Mouse (Mus musculus) left cerebral cortex, adult 2 months (tissue): Measurements from ENCODE around the gene Rbfox1. TPM values are rescaled to one million over a fixed set of nuclear protein-coding genes. Genes with fewer than 3 reads are reported as not detected.
A peak's percentile ranks its signal among the peaks of the same experiment; 100 is the strongest.

Experiments
- DNase-seq, 2 experiments: peaks; one replicate each; pipeline ENCODE4 v3.0.0; 2021 to 2022; ENCODE audit warnings: low spot score in 2 of 2, mixed read lengths in 1 of 2; ENCODE audit errors: extremely low spot score in 1 of 2
- H3K27ac ChIP-seq: fragments of 200-600 bp; 2 replicates; pipeline ENCODE4 v1.8.1; 2022
- H3K4me3 ChIP-seq: fragments of 200-600 bp; 2 replicates; pipeline ENCODE4 v1.8.1; 2022
- CTCF ChIP-seq: fragments of 200-600 bp; IDR thresholded peaks from 2 replicates; pipeline ENCODE4 v1.8.1; 2022; ENCODE audit warnings: antibody characterized with exemption, mild to moderate bottlenecking, moderate library complexity
- intact Hi-C: fragments of 180-260 bp; cut with DNase I; formaldehyde crosslinking; loops from one replicate; pipeline ENCODE4 v1.15.1; 2025
- total RNA-seq, 2 experiments: library from RNA; stranded (reverse); gene quantifications; 2 replicates each; pipeline ENCODE4 v1.2.3; 2021

Rbfox1 gene
- total RNA-seq, 2 experiments from 2014 or later = 330 to 336 TPM

- intact Hi-C loops = no loop called here
Observed at GRCm38 (mm10) chr16:6333273-6333672, 448.1 kb downstream of the Rbfox1 start.

DNA sequence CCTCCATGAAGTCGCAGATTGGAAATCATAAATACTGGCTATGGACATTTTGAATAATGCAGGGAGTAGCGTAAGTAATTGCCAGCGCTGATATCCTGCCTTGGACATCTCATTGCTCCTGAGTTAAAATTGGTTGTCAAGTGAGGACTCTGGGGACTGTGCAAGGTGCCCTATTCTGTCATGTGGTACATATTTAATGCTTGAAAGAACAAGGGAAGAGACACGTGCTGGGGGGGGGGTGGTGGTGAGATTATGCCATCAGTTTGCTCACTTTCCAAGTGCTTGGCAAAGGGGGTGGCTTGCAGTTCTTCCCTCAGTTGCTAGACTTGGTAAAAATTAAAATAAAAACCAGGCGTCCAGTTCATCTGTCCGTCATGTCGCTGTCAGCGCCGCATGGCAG lies 462.9 kb downstream of the Rbfox1 start:
- Histone ChIP-seq H3K4me3 (peak overlapping the region; percentile 77), H3K27ac (peak overlapping the region; percentile 94)
- DNase-seq = no peak
- intact Hi-C loops = loop anchor here (2.0 to 5.0 kb wide), 2 partner anchors 83 to 306 kb away; no protein-coding TSS in a partner anchor
- TF ChIP-seq CTCF = no peak

More at GRCm38 (mm10) chr16:6333273-6333672, 448.1 kb downstream of the Rbfox1 start:
- no peak overlapping the region for H3K4me3 ChIP-seq
- no peak overlapping the region for H3K27ac ChIP-seq
- no peak for DNase-seq
- TF ChIP-seq CTCF = peak; percentile 14; the same call in 1 of the 2 replicates

- peak; percentile 67 to 72 for DNase-seq
- Histone ChIP-seq H3K27ac (peak overlapping the region; percentile 94), H3K4me3 (peak overlapping the region; percentile 77)
- no peak; the same call in 1 of the 2 replicates for TF ChIP-seq CTCF
- intact Hi-C loops = loop anchor here (2.0 to 5.0 kb wide), 2 partner anchors 82 to 306 kb away; no protein-coding TSS in a partner anchor
Observed at GRCm38 (mm10) chr16:6348581-6349241, 463.6 kb downstream of the Rbfox1 start.

GRCm38 (mm10) chr16:6349381-6349780 lies 464.2 kb downstream of the Rbfox1 start:
- Histone ChIP-seq H3K27ac (peak overlapping the region; percentile 94), H3K4me3 (peak overlapping the region; percentile 77)
- no peak for TF ChIP-seq CTCF
- DNase-seq = peak; percentile 31 to 41
- intact Hi-C loops = loop anchor here (2.0 to 5.0 kb wide), 2 partner anchors 81 to 307 kb away; no protein-coding TSS in a partner anchor

GRCm38 (mm10) chr16:6350256-6350655 lies 465.1 kb downstream of the Rbfox1 start:
- no peak for DNase-seq
- Histone ChIP-seq H3K4me3 (peak overlapping the region; percentile 77), H3K27ac (peak overlapping the region; percentile 94)
- intact Hi-C loops = no loop called here
- no peak for TF ChIP-seq CTCF

DNA sequence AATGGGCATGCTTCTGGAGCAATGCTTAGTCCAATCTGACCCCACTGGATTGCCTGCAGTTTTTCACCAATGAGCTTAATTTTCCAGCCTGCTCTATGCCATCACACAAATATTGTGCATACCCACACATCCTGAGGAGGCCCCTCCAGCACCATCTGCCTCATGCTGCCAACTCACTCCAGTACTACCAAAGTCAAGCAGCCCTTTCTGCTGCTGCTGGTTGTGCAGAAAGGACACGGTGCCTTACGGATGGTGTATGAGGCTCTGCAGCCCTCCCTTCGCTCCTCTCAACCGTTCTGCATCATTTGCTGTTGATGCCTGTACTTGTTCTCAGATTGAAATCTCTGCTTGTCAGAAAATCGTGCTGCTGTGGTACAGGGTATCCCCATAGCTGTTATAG lies 468.0 kb downstream of the Rbfox1 start:
- intact Hi-C loops = no loop called here
- no peak for TF ChIP-seq CTCF
- DNase-seq = peak in 1 of 2 experiments; percentile 26
- no peak overlapping the region for H3K4me3 ChIP-seq
- H3K27ac ChIP-seq = peak overlapping the region; percentile 45; the same call in 1 of the 2 replicates

DNA sequence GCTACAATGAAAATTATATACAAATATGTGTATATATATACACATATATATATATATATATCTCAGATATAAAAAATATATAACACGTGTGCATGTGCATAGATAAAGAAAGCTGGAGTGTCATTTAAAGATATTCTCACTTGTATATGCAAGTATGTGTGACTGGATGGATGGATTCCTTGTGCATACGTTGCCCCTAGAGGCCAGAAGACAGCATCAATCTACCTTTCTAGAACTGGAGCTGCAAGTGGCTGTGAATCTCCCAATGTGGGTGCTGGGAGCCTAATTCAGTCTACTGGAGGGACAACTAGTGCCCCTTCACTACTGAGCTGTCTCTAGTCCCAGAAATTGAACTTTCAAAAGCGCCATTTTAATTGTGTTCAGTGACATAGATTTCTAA lies 471.8 kb downstream of the Rbfox1 start:
- no peak overlapping the region for H3K27ac ChIP-seq
- TF ChIP-seq CTCF = peak; percentile 4; the same call in 1 of the 2 replicates
- intact Hi-C loops = no loop called here
- H3K4me3 ChIP-seq = no peak overlapping the region
- no peak for DNase-seq

- TF ChIP-seq CTCF = no peak
- DNase-seq = no peak
- Histone ChIP-seq H3K27ac (no peak overlapping the region), H3K4me3 (no peak overlapping the region)
- intact Hi-C loops = no loop called here
Observed at GRCm38 (mm10) chr16:6365793-6366192, 480.6 kb downstream of the Rbfox1 start.

GRCm38 (mm10) chr16:6366649-6367048 lies 481.5 kb downstream of the Rbfox1 start:
- intact Hi-C loops = no loop called here
- Histone ChIP-seq H3K4me3 (no peak overlapping the region), H3K27ac (no peak overlapping the region)
- DNase-seq = no peak
- no peak for TF ChIP-seq CTCF

DNA sequence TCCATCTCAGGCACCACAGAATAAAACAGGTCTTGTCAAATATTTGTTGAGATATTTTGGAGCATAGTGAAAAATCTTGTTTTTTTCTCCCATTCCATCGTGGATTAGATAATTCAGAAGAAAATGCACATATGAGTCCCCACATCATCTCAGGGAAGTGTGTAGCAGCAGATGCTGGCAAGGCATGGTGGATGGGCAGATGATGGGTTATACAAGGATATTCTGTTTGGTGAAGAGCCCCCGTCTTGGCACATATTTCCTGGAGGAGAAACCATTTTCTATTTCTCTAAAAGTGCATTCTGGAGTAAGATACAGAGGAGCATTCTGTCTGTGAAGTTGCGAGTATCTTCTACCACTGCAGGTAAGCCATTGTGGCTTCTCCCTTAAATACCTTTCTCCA lies 495.8 kb downstream of the Rbfox1 start:
- TF ChIP-seq CTCF = no peak
- no peak for DNase-seq
- intact Hi-C loops = no loop called here
- Histone ChIP-seq H3K4me3 (no peak overlapping the region), H3K27ac (no peak overlapping the region; the same call in 1 of the 2 replicates)

DNA sequence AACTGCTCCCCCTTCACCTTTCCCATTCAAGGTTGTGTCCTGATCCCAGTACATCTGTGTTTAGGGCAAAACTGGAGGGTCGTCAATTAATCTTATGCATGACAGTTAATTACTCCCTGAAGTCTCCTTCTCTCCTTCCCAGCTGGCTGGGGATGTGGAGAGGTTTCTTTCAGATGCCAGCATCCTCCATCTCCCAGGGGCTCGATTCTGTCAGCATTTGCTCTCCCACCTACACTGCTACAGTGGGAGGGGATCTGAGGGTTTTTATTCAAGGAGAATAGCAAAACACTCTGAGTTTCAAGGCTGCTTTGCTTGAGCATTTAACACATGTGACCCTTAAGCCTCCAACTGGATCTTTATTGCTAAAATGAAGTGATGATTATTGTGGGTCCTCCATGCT lies 496.4 kb downstream of the Rbfox1 start:
- TF ChIP-seq CTCF = no peak
- DNase-seq = no peak
- H3K27ac ChIP-seq = peak overlapping the region; percentile 45; the same call in 1 of the 2 replicates
- H3K4me3 ChIP-seq = no peak overlapping the region
- intact Hi-C loops = no loop called here

DNA sequence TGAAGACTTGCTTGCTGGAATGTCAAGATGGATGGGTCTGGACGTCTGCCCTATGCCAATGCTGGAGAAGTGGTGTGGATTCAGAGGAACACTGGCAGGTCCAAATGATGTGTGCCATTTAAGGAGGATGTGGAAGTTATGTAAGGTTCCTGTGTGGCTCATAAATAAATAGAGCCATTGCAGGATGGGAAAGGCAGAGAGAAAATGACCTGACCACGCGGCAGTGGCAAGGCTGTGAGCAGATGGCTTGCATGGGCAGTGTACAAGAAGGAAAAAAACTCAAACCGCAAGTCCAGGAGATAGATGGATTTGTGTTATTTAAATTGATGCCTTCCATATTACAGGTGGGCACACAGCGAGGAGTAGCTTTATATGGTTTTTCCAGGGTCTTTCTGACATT lies 497.6 kb downstream of the Rbfox1 start:
- Histone ChIP-seq H3K27ac (no peak overlapping the region), H3K4me3 (no peak overlapping the region)

More for the DNA sequence above, 497.6 kb downstream of the Rbfox1 start:
- intact Hi-C loops = no loop called here
- TF ChIP-seq CTCF = no peak
- no peak for DNase-seq
